7 mouse cellular contexts compared by ENCODE assay signal in the genomic region with DNA sequence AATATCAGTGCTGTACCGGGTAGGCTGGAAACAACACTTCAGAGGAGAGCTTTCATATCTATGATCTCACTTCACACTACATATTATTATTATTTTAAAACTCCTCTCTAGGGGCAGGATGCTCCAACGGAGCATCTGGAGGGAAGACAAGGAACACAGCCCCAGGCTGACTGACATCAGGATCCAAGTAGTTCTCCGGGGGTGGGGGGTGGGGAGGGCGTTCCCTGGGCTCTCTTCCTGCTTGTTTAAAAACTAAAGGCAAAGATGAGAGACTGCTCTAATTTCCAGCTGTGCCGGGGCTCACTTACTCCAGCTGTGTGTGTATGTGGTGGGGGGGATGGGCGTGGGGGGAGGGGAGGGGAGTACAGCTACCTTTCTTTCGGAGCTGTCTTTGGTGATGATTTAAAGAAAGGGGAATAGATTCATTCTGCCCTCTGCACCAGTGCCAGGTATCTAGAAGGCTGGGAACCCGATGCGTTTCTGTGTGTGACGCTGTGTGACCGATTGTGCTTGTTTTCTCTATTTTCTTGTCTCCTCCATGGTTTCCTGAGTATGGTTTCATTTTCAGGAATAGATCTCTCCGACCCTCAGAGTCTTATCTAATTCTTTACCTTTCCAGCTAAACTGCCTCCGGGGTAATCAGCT. TPM values are rescaled to one million over a fixed set of nuclear protein-coding genes. Genes with fewer than 3 reads are reported as not detected.
DNase-seq lines count a peak whose midpoint lies in the region; ATAC-seq lines count a peak whose summit lies in the region.

No protein-coding gene starts in this region.

- H3K9me3 ChIP-seq in heart, embryonic 10.5 days = no peaks in the 10 kb centered on the region
- no peaks in the 10 kb centered on the region for H3K9me3 ChIP-seq in limb, embryonic 15.5 days
- H3K9me3 ChIP-seq in neural tube, embryonic 15.5 days (replicated peaks) = no peaks in the 10 kb centered on the region

- peaks cover 24% of the 10 kb centered on the region for H3K4me1 ChIP-seq in heart, embryonic 10.5 days
- H3K4me1 ChIP-seq in limb, embryonic 15.5 days = peaks cover 11% of the 10 kb centered on the region; the same call in 1 of the 2 replicates
- peaks cover 22% of the 10 kb centered on the region for H3K4me1 ChIP-seq in neural tube, embryonic 15.5 days

- peak overlapping the region; percentile 70 for H3K27ac ChIP-seq in heart, embryonic 10.5 days
- H3K27ac ChIP-seq in limb, embryonic 15.5 days = no peak overlapping the region
- peak overlapping the region; percentile 48; the same call in 1 of the 2 replicates for H3K27ac ChIP-seq in neural tube, embryonic 15.5 days (replicated peaks)

- no peak for ATAC-seq in limb, embryonic 15.5 days (ENCODE audit: insufficient number of reproducible peaks, low FRiP score, low TSS enrichment, low read depth)
- ATAC-seq in neural tube, embryonic 15.5 days (ENCODE audit: low FRiP score) = 0 out of 2 replicates have a peak, but pooled peaks have one; percentile 27

- no peak overlapping the region for H3K9ac ChIP-seq in limb, embryonic 15.5 days
- H3K9ac ChIP-seq in neural tube, embryonic 15.5 days (replicated peaks) = no peak overlapping the region

- DNase-seq in CD4-positive, CD25-positive, alpha-beta regulatory T cell, adult 2 months (ENCODE audit: low read depth, low spot score) = peak; percentile 35
- DNase-seq in NIH3T3 (ENCODE audit: low read depth) = peak; percentile 41
- no peak for DNase-seq in heart, embryonic 10.5 days (ENCODE audit: low spot score)
- no peak for DNase-seq in spleen, postnatal 14 days (ENCODE audit: low spot score in 2 of 2)
- no peak for DNase-seq in cerebellum, adult 11-12 months

- H3K4me3 ChIP-seq in heart, embryonic 10.5 days = peak overlapping the region; percentile 54
- H3K4me3 ChIP-seq in limb, embryonic 15.5 days = peak overlapping the region; percentile 25
- peak overlapping the region; percentile 8; the same call in 1 of the 2 replicates for H3K4me3 ChIP-seq in neural tube, embryonic 15.5 days (replicated peaks)

- peak overlapping the region; percentile 49 for H3K4me2 ChIP-seq in limb, embryonic 15.5 days
- peak overlapping the region; percentile 50 for H3K4me2 ChIP-seq in neural tube, embryonic 15.5 days

- H3K36me3 ChIP-seq in heart, embryonic 10.5 days = no peaks in the 10 kb centered on the region
- H3K36me3 ChIP-seq in limb, embryonic 15.5 days = no peaks in the 10 kb centered on the region
- no peaks in the 10 kb centered on the region for H3K36me3 ChIP-seq in neural tube, embryonic 15.5 days

- H3K27me3 ChIP-seq in heart, embryonic 10.5 days (ENCODE audit: insufficient read depth, poor library complexity, severe bottlenecking) = no peaks in the 10 kb centered on the region
- no peaks in the 10 kb centered on the region for H3K27me3 ChIP-seq in limb, embryonic 15.5 days
- H3K27me3 ChIP-seq in neural tube, embryonic 15.5 days (replicated peaks) = no peaks in the 10 kb centered on the region

- WGBS in heart, embryonic 10.5 days = 9% methylated on average over 13 of the region's 13 CpGs
- WGBS in limb, embryonic 15.5 days = 6% methylated on average over 13 of the region's 13 CpGs
- WGBS in neural tube, embryonic 15.5 days = 5% methylated on average over 13 of the region's 13 CpGs

RNA-seq across cellular contexts. Expression of a gene that starts 5.8 kb away (rescaled TPM):
- polyA plus RNA-seq in heart, embryonic 10.5 days (2016; fragmentation: Nextera tagmentation; extraction: Ambion mirVana) = not detected in 2 replicates
- 0.15 and 0.35 TPM in 2 replicates for polyA plus RNA-seq in limb, embryonic 15.5 days (2015; fragmentation: Nextera tagmentation; extraction: Ambion mirVana)
- polyA plus RNA-seq in neural tube, embryonic 15.5 days (2015; fragmentation: Nextera tagmentation; extraction: Ambion mirVana) = 0.20 and 0.22 TPM in 2 replicates

RNA-seq across cellular contexts. Expression of a gene that starts 34.6 kb away (rescaled TPM):
- 5.9 and 9.1 TPM in 2 replicates for polyA plus RNA-seq in heart, embryonic 10.5 days (2016; fragmentation: Nextera tagmentation; extraction: Ambion mirVana)
- polyA plus RNA-seq in limb, embryonic 15.5 days (2015; fragmentation: Nextera tagmentation; extraction: Ambion mirVana) = 9.3 and 10.1 TPM in 2 replicates
- polyA plus RNA-seq in neural tube, embryonic 15.5 days (2015; fragmentation: Nextera tagmentation; extraction: Ambion mirVana) = 9.1 and 10.6 TPM in 2 replicates

Comparison
In these comparisons a context has a peak if more than half of its experiments do, and no peak if none do; other contexts are left out.
1. DNase-seq: peak in CD4-positive, CD25-positive, alpha-beta regulatory T cell, adult 2 months (single experiment) and NIH3T3 (single experiment); none in heart, embryonic 10.5 days (single experiment), spleen, postnatal 14 days (0 of 2) and cerebellum, adult 11-12 months (single experiment).
2. Peak in every context shown above with its lines, with median percentiles within 50 percentile points of each other: H3K4me3 ChIP-seq.